Mouse (Mus musculus): ENCODE measurements at regions not wholly inside any gene's neighbourhood (a gene's known extent, or its start where the extent isn't known, plus 50 kb on each side); places are given as distances from the start of the nearest gene placed in this dataset.

DNA sequence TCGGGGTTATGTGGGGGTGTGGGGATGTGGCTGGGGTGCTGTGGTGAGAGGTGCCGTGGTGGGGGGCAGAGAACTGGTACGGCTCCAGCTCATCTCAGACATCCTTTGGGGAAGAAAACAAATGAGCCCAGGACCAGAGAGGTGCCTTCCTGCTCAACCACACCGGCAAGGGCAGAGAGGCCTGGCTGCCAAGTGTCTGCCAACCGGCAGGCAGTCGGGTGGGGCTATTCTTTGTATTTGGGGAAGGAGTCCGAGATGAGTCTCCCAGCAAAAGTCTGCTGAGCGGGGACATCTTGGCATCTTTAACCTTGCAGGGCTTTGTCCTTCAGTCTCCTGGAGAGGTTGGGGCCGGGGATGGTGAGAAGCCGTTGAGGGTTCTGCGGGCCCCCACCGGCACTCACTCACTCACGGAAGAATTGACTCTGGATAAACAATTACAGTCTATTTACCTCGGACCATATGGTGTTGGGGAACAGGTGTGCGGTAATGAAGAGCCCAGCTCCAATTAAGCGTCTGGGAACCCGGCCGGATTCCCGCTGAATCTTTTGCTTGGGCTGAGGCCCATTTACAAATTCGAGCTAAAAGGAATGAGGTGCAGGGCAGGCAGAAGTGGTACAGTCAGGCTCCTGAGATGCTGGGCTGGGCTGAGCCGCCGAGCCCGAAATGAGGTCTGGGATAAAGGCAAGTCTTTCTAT lies 108.7 kb upstream of the Sdk2 start:
- no peak for DNase-seq (ENCODE audit: low spot score in 2 of 2)

DNA sequence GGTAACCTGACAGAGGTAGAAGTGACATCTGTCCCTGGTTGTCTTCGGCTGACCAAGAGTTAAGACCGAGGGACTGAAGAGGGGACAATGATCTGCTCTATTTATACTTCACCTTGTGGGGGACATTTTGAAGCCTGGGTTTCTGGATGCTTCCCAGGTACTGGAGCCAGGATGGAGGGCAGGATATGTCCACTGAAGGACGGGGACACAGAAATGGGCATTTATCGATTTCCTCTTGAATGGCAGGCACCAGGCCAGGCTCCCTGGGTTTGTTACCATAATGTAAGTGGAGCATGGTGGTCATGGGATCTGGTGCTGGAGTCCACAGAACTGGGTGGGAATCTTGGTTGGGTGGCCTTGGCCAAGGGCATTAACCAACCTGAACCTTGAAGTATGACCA lies 108.0 kb upstream of the Sdk2 start:
- no peak for DNase-seq (ENCODE audit: low spot score in 2 of 2)

DNA sequence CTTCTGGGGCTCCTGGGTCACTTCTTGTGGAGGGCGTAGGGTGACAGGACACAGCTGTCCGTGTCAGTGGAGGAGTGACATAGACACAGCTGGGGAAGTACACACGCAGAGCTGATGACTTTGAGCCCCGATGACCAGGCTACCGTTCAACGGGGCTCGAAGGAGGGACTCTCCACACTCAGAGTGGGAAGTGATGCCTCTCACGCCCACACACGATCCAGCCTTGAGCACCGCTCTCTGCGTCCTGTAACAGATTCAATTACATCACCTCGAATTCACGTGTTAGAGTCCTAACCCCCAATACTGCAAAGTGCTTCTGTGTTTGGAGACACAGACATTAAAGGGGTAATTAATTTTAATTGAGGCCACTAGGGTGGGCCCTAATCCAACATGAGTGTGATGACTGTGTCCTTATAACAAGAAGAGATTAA lies 101.4 kb upstream of the Sdk2 start:
- DNase-seq (ENCODE audit: low spot score in 2 of 2): no peak

DNA sequence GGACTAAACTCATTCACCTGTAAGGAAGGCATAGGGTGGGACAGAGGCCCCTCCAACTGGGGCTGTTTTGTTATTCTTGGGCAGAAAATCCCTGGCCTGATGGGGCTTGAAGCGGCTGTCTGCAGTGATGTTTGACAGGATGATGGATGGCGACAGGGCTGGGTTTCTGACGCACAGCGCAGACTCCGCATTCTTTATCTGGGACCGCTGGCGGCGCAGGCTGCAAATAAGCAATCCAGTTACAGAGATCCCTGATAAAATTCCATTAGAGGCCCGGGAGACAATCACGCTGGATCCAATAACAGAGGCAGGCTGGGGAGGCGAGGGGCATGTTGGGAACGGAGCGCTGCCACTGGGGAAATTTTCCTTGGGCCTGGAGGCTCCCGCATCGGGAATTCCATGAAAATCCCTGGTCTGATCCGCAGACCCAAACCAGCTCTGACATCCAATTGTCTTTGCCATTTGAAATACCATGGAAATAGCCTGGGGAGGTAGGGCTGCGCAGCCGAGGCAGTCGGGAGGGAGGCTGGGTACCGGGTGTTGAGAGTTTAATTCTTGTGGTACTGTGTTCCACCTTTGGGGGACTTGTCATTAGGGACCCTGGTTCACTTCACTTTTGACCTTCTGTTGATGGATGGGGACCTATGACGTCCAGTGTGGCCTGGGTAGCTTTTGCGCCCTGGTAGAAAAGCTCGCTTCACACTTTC lies 99.0 kb upstream of the Sdk2 start:
- DNase-seq (ENCODE audit: low spot score in 2 of 2): no peak

DNA sequence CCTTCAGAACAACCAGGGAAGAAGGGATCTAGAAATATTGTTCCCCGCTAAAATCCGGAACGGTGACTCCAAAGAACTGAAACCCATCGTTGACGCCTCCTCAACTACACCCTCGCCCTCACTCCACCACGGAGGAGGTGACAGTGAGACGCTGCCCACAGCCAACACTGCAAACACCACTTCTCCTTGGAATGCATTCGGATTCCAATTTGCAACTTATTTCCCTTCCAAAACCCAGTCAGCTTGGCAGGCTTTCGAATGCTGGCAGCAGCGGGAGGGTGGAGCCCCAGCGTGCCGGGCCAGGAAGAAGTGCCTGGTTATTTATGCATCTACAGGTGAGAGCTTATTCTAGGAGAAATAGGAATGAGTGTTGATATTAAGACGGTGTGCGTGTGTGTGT lies 85.9 kb upstream of the Sdk2 start:
- DNase-seq (ENCODE audit: low spot score in 2 of 2): peak; percentile 3 to 45

DNA sequence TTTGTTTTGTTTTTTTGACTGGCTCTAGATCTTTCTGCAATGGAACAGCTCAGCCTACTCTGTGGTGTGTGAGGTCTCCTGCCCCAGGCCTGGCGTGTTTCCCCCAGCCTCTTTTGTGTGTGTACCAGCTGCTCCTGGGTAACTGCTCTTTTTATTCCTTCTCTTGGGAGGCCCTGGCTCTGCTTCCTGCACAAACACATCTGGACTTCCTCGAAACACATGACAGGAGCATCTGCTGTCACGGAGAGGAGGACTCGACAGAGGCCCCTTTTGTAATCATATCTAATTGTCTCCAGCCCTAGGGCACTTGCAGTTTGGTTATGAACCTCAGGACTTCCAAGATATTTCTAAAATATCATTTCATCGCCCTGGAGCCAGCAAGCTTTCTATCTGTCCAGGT lies 79.5 kb upstream of the Sdk2 start:
- no peak for DNase-seq (ENCODE audit: low spot score in 2 of 2)

DNA sequence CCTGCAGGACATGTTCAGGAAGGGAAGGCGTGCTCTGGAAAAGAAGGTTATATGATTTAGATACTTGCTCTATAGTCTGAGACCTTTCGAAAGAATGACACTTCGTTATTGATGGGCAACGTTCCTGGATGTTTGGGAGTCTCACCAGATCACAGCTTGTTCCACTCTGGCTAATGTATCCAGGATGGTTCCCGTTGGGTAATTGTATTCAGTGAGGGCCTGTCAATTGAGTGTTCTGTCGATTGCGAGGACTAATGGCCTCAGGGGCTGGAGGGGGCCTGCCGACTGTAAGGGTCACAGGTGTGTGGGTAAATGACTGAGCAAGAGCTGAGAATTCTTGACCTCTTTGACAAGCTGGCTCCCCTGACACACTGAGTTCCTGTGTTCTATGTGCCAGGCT lies 62.4 kb upstream of the Sdk2 start:
- DNase-seq (ENCODE audit: low spot score in 2 of 2): no peak

DNA sequence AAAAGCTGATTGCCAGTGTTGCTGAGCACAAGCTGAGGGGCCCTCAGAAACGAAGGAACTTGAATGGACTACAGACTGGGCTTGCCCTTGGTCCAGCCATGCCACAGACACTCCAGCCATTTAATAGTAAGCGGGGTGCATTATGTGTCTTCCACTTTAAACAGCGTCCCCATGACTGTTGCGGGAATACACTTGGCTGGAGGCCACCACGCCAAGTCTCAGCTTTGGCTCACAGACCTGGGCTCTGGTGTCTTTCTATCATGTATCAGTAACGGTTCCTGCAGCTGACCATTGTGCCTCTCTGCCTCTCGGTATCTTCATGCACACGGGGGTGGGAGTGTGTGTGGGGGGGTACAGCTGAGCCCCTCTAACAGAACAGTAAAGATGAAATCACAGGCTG lies 62.0 kb upstream of the Sdk2 start:
- DNase-seq (ENCODE audit: low spot score in 2 of 2): no peak

DNA sequence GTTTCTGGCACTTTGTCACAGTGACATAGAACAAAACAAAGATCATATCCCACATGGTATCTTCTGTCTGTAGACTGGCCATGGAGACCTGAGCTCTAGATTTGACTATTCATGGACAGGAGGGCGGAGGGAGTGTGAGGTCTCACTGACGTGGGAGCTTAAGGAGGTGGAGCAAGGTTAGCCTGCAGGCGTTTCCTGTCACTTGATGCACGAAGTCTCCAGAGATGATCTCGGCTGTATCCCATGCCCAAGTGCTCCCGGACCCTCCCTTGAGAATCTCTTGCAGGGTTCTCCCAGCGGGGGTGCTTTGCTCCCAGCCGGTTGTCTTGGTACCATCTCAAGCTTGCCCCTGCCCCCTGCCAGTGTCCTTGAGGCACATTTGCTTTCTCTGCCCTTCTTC lies 60.6 kb upstream of the Sdk2 start:
- no peak for DNase-seq (ENCODE audit: low spot score in 2 of 2)

DNA sequence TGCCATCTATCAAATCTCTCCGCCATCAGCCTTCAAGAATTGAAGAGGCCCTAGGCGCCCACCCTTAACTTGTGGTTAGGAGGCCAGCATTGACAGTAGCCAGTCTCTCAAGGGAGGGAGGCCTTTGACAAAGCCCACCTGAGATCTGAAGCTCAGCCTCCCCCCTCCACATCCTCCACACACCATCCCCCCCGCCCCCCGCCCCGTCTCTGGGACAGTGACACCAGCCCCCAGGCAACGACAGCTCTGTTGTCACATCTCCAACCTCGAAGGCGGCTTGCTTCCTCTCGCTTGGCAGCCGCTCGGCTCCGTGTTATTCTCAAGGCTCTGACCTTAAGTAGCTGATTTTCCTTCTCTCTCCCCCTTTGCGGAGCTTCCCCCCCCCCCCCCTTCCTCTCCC lies 55.3 kb upstream of the Sdk2 start:
- DNase-seq (ENCODE audit: low spot score in 2 of 2): no peak

DNA sequence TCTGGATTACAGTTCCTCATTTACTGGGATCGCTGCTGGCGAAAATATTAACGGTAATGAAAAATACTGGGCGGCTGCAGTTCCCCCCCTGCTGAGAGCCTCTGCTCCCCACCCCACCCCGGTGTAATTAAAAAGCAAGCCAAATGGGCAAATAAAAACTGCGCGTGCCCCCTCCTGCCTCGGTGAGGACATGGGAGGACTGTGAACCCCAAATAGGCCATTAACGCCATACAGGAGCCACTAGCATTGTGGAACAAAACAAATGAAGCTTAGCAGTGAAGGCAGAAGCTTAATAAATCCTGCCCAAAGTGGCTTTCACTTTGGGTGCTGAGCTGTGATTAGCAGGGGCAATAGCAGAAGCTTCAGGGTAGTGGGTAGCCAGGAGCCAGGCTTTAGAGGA lies 52.3 kb upstream of the Sdk2 start:
- no peak for DNase-seq (ENCODE audit: low spot score in 2 of 2)
